Mouse (Mus musculus): Measurements from ENCODE around the gene Mink1.

Mink1 gene

GRCm38 (mm10) chr11:70655571-70656455 lies 93.1 kb downstream of the Mink1 start:
- no peak for DNase-seq

- DNase-seq = peak; percentile 8
Observed at GRCm38 (mm10) chr11:70656456-70656927, 93.8 kb downstream of the Mink1 start.

- peak; percentile 20 for DNase-seq
Observed at GRCm38 (mm10) chr11:70656964-70657363, 94.3 kb downstream of the Mink1 start, which contains the start of gene Eno3. Eno3 (plus strand) TSS chr11:70657202.

- no peak for DNase-seq
Observed at GRCm38 (mm10) chr11:70657573-70657972, 94.9 kb downstream of the Mink1 start.

GRCm38 (mm10) chr11:70657991-70658390 lies 95.3 kb downstream of the Mink1 start:
- DNase-seq = no peak

- no peak for DNase-seq
Observed at GRCm38 (mm10) chr11:70658521-70658920, 95.8 kb downstream of the Mink1 start.

- no peak for DNase-seq
Observed at GRCm38 (mm10) chr11:70658942-70659341, 96.3 kb downstream of the Mink1 start.

- no peak for DNase-seq
Observed at GRCm38 (mm10) chr11:70660571-70660970, 97.9 kb downstream of the Mink1 start.

GRCm38 (mm10) chr11:70663101-70663500 lies 100.4 kb downstream of the Mink1 start:
- DNase-seq = no peak

- no peak for DNase-seq
Observed at GRCm38 (mm10) chr11:70663957-70664356, 101.3 kb downstream of the Mink1 start.

All from retina, postnatal 1 day (tissue).